Mouse (Mus musculus) limb, embryonic 15.5 days (tissue): ENCODE results near the gene Lrriq1. TPM values are rescaled to one million over a fixed set of nuclear protein-coding genes. Genes with fewer than 3 reads are reported as not detected.

ENCODE experiments used
- ATAC-seq: fragments of 200-750 bp; cut with Nextera tagmentation; 2 replicates; pipeline ENCODE4 v1.8.0; 2017; ENCODE audit warnings: low read depth, moderate TSS enrichment; ENCODE audit not compliant: insufficient number of reproducible peaks, low FRiP score, low TSS enrichment
- H3K27ac ChIP-seq: fragments of 300-500 bp; sonication (generic); 2 replicates; pipeline ENCODE4 v1.5.1; 2015; ENCODE audit warnings: moderate library complexity, mild to moderate bottlenecking, inconsistent platforms
- H3K27me3 ChIP-seq: fragments of 300-500 bp; sonication (generic); 2 replicates; pipeline ENCODE4 v1.6.1; 2015; ENCODE audit warnings: inconsistent platforms
- H3K36me3 ChIP-seq: fragments of 300-500 bp; sonication (generic); 2 replicates; pipeline ENCODE4 v1.6.1; 2015; ENCODE audit warnings: inconsistent platforms
- H3K4me1 ChIP-seq: fragments of 300-500 bp; sonication (generic); 2 replicates; pipeline ENCODE4 v1.6.1; 2015; ENCODE audit warnings: inconsistent platforms
- H3K4me2 ChIP-seq: fragments of 300-500 bp; sonication (generic); 2 replicates; pipeline ENCODE4 v1.6.1; 2015; ENCODE audit warnings: mild to moderate bottlenecking, inconsistent platforms
- H3K4me3 ChIP-seq: fragments of 300-500 bp; sonication (generic); 2 replicates; pipeline ENCODE4 v1.5.1; 2015; ENCODE audit warnings: mild to moderate bottlenecking, inconsistent platforms
- H3K9ac ChIP-seq: fragments of 300-500 bp; sonication (generic); 2 replicates; pipeline ENCODE4 v1.6.1; 2015; ENCODE audit warnings: inconsistent platforms
- H3K9me3 ChIP-seq: fragments of 300-500 bp; sonication (generic); 2 replicates; pipeline ENCODE4 v1.6.1; 2016; ENCODE audit warnings: inconsistent platforms
- WGBS: fragments of 180-500 bp; shearing (Covaris S2); methylation state at CpG from one replicate; pipeline ENCODE4 v1.1.7; 2015; 5-methylcytosine and 5-hydroxymethylcytosine counted together
- polyA plus RNA-seq: library from polyadenylated mRNA; unstranded; fragments of >200 nt; fragmentation: Nextera tagmentation; extraction: Ambion mirVana; gene quantifications from 2 replicates; pipeline ENCODE4 v1.2.1, GENCODE M21; 2015

Lrriq1 gene
- 0.14 and 0.18 TPM in 2 replicates for polyA plus RNA-seq

DNA sequence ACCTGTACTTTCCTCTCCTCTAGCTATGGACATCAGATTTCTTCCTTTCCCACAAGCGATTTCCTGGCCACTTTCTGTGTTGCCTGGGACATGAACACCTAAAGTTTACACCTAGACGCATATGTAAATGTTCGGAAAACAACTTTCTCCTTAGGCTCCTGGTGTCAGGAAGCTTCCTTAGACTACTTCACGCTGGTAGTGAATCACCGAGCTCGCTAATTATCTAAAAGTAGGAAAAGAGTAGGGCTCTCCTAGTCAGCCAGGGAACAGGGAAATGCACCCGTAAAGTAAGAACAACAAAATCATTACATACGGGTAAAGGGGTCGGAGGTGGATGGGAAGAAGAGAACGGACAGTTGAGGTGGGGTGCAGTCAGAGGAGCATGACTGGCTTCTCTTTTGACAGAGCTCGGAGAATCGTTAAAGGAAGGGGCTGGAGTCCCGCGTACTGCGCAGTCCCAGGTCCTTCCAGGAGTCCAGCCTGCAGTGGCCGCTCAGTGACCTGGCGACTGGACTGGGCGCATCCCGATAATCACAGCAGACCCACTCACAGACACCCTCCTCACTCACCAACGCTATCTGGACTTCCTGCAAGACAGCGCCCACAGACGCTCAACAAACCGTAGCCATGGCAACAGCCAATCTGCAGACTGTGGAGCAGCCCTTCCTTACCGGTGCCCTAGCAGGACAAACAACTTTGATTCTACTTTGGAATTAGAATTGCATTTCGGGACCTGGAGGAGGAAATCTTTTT lies at the start of gene Lrriq1:
Gene Lrriq1, minus strand, starts transcription at position 616 of the 753 bp plus-strand sequence.
- no peaks in the 10 kb centered on the region for H3K27me3 ChIP-seq
- H3K36me3 ChIP-seq = no peaks in the 10 kb centered on the region
- H3K9me3 ChIP-seq = no peaks in the 10 kb centered on the region
- WGBS = 7% methylated on average over 25 of the region's 25 CpGs
- no peak within 1 kb of the TSS for H3K27ac ChIP-seq
- peak within 1 kb of the TSS; percentile 55 for H3K4me3 ChIP-seq
- H3K4me1 ChIP-seq = no peaks in the 10 kb centered on the region
- ATAC-seq = 0 out of 2 replicates have a peak, but pooled peaks have one; percentile 61
- H3K4me2 ChIP-seq = peak within 1 kb of the TSS; percentile 81
- H3K9ac ChIP-seq = 0 out of 2 replicates have a peak within 1 kb of the TSS, but pooled peaks have one; percentile 10

DNA sequence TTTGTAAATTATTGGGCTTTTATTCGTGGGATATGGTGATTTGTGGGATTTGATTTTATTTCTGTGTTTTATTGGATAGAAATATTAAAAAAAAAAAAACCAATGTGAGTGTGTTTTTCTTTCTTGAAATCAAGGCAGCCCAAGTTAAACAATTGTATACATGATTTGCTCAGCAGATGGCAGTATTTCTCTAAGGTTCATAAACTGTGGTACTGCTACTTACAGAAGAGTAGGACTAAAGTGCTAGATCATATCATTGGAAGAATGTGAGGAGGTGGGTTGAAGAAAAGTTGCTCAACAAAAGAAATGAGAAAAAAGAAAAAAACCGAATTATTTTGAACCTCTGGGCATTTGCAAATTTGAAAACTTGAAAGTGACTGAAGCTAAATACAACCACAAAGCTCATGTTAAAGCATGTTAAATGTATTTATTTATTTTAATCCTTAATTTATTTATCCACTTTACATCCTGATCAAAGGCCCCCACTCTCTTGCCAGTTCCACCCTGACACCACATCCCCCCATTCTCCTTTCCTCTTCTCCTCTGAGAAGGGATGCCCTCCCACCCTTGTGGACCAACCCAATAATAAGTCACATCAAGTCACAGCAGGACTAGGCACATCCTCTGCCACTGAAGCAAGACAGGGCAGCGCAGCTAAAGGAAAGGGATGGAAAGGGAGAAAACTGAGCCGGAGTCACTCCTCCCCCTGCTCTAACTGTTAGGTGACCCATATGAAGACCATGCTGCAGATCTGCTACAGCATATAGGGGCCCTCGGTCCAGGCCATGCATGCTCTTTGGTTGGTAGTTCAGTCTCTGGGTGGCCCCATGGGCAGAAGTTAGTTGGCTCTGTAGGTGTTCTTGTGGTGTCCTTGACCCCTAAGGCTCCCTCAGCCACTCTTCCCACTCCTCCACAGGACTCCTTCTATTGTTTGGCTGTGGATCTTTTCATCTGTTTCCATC lies 18.0 kb upstream of the Lrriq1 start:
- Histone ChIP-seq H3K4me1 (no peaks in the 10 kb centered on the region), H3K36me3 (no peaks in the 10 kb centered on the region), H3K9ac (no peak overlapping the region), H3K4me3 (no peak overlapping the region), H3K9me3 (no peaks in the 10 kb centered on the region), H3K27ac (no peak overlapping the region), H3K4me2 (no peak overlapping the region), H3K27me3 (no peaks in the 10 kb centered on the region)
- ATAC-seq = no peak
- WGBS = 46% methylated on average over 5 of the region's 5 CpGs

DNA sequence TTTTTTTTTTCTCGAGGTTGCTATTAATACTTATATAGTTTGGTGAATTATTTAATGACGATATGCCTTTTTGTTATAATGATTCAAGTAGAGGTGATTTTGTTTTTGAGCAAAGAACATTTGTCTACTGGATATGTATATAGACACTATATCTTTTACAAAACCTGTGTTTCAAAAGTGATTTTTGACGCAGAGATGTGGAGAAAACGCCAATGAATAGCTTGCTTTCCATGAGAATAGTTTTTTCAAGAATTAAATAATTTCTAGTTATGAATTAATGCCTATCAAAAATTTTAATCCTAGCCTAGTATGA lies 294 bp upstream of the Lrriq1 start:
- WGBS = 23% methylated on average over 4 of the region's 4 CpGs
- no peak for ATAC-seq
- Histone ChIP-seq H3K36me3 (no peaks in the 10 kb centered on the region), H3K4me2 (no peak overlapping the region; the same call in 1 of the 2 replicates), H3K4me3 (no peak overlapping the region), H3K9ac (no peak overlapping the region), H3K4me1 (no peaks in the 10 kb centered on the region), H3K27me3 (no peaks in the 10 kb centered on the region), H3K9me3 (no peaks in the 10 kb centered on the region), H3K27ac (no peak overlapping the region)

DNA sequence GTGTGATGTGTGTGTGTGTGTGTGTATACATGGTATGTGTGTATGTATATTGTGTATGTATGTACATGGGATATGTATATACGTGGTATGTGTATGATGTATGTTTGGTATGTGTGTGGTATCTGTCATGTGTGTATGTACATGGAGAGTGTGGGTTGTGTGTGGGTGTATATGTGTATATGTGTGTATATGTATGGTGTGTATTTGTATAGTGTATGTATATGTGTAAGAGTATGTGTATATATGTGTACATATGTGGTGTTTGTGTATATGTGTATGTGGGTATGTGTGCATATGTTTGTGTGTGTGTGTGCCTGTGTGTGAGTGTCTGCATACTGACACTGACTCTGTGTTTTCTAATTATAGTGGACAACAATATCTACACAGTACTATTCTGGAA lies 9.5 kb downstream of the Lrriq1 start:
- 88% methylated on average over 1 of the region's 1 CpGs for WGBS
- H3K9ac ChIP-seq = no peak overlapping the region
- H3K9me3 ChIP-seq = no peaks in the 10 kb centered on the region
- H3K4me3 ChIP-seq = no peak overlapping the region
- ATAC-seq = no peak
- H3K4me2 ChIP-seq = no peak overlapping the region
- H3K36me3 ChIP-seq = no peaks in the 10 kb centered on the region
- H3K4me1 ChIP-seq = no peaks in the 10 kb centered on the region
- H3K27ac ChIP-seq = no peak overlapping the region
- no peaks in the 10 kb centered on the region for H3K27me3 ChIP-seq

DNA sequence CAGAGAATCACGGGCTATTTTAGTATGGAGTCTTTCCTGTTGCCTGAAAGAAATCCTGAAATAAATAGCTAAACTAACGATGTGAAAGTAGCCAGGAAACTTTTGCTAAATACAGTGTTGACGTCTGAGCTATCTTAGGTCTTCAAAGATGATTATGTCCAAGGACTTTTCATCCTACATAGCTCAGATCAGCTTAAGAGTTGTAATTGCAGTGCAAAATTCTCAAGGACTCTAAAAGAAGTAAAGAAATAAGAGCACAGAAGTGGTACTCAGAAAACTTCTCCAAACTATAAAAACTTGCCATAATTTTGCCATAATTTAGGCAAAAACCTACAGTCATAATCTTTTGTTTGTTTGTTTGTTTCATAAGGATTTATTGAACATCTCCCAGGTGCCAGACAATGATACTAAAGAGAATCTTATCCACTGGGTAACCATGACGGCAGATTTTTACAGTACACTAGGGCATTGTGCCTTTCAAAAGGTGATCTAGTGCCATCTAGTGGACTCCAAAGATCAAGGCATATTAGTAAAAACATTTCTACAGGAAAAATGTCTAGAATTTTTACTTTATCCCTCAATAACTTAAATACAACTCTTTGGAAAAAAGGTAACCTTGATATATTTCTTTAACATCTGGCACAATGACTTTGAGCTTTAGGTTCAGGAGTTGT lies 41.3 kb downstream of the Lrriq1 start:
- Histone ChIP-seq H3K9ac (no peak overlapping the region), H3K4me3 (no peak overlapping the region), H3K27me3 (no peaks in the 10 kb centered on the region), H3K4me2 (no peak overlapping the region), H3K36me3 (no peaks in the 10 kb centered on the region), H3K9me3 (no peaks in the 10 kb centered on the region), H3K4me1 (no peaks in the 10 kb centered on the region), H3K27ac (no peak overlapping the region)
- ATAC-seq = no peak
- WGBS = 45% methylated on average over 4 of the region's 4 CpGs

DNA sequence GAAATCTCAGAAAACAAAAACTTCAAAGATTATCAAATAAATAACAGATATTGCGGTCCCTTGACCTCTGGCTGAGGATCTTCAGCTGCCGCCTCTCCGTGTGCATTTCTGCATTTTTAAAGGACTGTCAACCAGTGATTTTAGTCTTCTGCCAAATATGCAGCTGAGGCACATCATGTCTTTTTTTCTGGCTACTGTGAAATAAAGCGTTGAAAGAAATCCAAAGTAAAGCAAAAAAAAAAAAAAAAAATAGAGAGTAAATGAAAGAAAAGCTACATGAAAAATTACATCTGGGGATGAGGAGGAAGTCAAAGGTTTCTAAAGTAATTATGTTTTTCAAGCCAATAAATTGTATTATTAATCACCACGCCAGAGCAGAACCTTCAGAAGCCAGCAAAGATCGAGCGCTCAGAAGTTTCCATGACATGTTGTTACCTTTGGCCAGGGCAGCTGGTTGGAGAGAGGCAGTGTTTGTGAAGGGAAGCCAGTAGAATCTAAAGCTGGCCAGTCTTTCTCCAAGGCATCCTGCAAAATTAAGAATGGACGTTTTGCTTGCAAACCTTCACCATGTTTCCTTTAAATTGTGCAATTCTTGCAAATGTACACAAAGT lies 90.2 kb downstream of the Lrriq1 start:
- Histone ChIP-seq H3K27me3 (no peaks in the 10 kb centered on the region), H3K4me1 (no peaks in the 10 kb centered on the region), H3K9me3 (no peaks in the 10 kb centered on the region), H3K9ac (no peak overlapping the region), H3K27ac (no peak overlapping the region), H3K4me2 (no peak overlapping the region), H3K36me3 (no peaks in the 10 kb centered on the region), H3K4me3 (no peak overlapping the region)
- 56% methylated on average over 8 of the region's 8 CpGs for WGBS
- no peak for ATAC-seq

DNA sequence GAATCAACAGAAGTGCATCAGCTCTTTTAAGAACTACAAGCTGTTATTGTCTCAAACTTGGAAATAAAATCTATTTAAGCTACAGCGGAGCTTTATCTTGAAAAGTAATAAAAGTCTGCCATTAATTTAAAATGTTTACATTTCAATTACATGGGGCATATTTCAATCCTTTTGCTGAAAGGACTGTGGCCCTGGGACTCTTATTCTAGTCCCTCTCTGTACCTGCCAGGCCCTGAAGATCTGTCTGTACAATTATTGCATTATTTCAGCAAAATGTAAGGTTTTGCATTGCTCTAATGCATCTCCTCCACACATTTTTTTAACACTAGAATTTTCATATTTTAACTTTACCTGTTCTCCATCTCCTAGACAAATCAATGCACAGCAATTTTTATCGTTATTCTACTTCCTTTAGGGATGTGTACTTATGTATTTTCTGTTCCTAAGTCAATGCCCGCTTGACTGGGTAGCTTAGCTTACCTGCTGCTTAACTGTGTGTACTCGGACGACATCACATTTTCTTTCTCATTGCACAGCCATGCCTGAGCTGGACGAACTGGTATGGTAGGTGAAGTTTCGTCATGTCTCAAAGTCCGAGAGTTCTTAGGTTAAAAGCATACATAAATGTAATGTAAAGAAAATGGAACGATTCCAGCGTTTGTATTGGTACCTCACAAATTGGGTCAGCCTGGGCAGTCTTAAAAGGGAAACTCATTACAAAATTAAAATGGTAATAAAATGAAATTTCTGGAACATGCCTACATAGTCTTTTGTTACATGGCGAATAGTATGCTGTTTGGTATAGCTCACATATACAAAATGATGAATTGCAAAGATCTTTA lies 91.0 kb downstream of the Lrriq1 start:
- Histone ChIP-seq H3K4me3 (no peak overlapping the region), H3K27me3 (no peaks in the 10 kb centered on the region), H3K9me3 (no peaks in the 10 kb centered on the region), H3K9ac (no peak overlapping the region), H3K4me1 (no peaks in the 10 kb centered on the region), H3K36me3 (no peaks in the 10 kb centered on the region), H3K27ac (no peak overlapping the region), H3K4me2 (no peak overlapping the region)
- ATAC-seq = no peak
- WGBS = 62% methylated on average over 11 of the region's 11 CpGs

DNA sequence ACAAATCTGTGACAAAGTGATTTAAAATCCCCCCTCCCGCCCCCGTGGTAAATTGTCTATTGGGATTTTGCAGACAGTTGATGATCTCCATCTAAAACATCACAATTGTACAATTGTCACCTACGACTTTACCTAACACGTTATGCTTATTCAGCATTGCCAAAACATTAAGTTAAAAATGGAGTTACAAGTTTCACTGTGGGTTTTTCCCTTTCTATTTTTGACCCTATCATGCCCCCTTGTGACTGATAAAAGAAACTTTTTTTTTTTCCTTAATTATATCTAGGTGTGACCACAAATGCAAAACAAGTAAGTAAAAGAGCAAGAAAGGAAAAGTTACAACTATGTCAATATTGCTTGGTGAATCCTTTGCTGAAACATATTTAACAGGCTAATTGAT lies 93.6 kb downstream of the Lrriq1 start:
- H3K27ac ChIP-seq = no peak overlapping the region
- no peaks in the 10 kb centered on the region for H3K27me3 ChIP-seq
- ATAC-seq = no peak
- no peaks in the 10 kb centered on the region for H3K36me3 ChIP-seq
- no peaks in the 10 kb centered on the region for H3K9me3 ChIP-seq
- WGBS = 59% methylated on average over 4 of the region's 4 CpGs
- no peak overlapping the region for H3K4me2 ChIP-seq
- H3K9ac ChIP-seq = no peak overlapping the region
- no peaks in the 10 kb centered on the region for H3K4me1 ChIP-seq
- no peak overlapping the region for H3K4me3 ChIP-seq

DNA sequence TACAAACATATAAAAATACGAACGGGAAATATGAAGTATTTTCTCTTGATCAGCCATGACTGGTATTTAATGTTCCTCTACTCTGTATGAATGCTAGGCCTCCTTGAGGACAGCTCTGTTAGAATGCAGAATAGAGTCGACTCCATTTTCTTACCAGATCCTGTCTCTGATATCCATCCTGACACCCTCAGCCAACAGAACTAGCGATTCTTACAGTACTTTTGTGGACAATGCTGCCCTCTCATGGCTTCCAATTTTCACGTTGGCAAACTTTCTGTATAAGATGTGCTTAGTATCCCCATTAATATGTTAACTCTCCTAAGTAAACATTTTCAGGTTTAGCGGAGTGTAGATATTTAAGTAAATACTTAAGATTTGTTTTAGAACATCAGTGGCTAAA lies 94.6 kb downstream of the Lrriq1 start:
- Histone ChIP-seq H3K36me3 (no peaks in the 10 kb centered on the region), H3K4me3 (no peak overlapping the region), H3K4me1 (no peaks in the 10 kb centered on the region), H3K9ac (no peak overlapping the region), H3K4me2 (no peak overlapping the region), H3K27ac (no peak overlapping the region), H3K9me3 (no peaks in the 10 kb centered on the region), H3K27me3 (no peaks in the 10 kb centered on the region)
- WGBS = 36% methylated on average over 6 of the region's 6 CpGs
- no peak for ATAC-seq

DNA sequence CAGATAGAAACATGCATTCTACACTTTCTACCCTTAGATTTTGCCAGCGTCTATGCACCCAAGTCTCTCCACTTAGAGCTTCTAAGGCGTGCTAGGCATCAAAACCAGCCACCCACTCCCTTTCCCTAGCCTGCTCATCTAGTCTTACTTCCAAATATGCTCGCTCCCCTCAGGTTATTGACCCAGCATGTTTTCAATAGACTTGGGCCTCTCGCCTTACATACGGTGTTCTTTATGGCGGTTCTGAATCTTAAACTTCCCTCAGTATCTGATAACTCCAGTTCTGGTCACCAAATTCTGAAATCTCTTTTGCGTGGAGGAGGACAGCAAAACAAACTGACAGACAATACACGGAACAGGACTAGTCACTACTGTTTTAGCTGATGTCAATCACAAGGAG lies 95.5 kb downstream of the Lrriq1 start:
- H3K9ac ChIP-seq = no peak overlapping the region
- no peaks in the 10 kb centered on the region for H3K9me3 ChIP-seq
- WGBS = 66% methylated on average over 8 of the region's 8 CpGs
- no peak overlapping the region for H3K27ac ChIP-seq
- H3K4me1 ChIP-seq = no peaks in the 10 kb centered on the region
- H3K36me3 ChIP-seq = no peaks in the 10 kb centered on the region
- no peaks in the 10 kb centered on the region for H3K27me3 ChIP-seq
- no peak overlapping the region for H3K4me3 ChIP-seq
- no peak for ATAC-seq
- no peak overlapping the region for H3K4me2 ChIP-seq

DNA sequence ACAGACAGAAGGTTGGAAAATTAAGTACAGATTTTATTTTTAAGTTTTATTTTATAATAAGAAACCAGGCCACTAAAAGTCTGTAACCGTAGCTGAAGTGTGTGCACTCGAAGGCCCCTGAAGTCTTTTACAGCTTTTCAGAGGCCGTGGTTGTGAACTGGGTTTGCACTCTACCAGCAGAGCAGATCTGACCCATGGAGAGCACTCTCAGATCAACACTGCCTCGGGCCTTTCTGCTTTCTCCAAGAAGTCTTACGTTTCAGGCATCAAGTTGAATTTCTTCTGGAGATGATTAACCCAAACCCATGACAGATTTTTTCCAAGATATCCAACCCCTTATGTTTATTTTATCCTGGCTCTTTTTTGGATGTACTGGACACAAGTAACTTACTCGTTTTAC lies 121.5 kb downstream of the Lrriq1 start:
- no peak overlapping the region for H3K4me2 ChIP-seq
- no peak for ATAC-seq
- H3K27ac ChIP-seq = no peak overlapping the region
- H3K9me3 ChIP-seq = no peaks in the 10 kb centered on the region
- no peak overlapping the region for H3K9ac ChIP-seq
- no peak overlapping the region for H3K4me3 ChIP-seq
- no peaks in the 10 kb centered on the region for H3K36me3 ChIP-seq
- H3K27me3 ChIP-seq = no peaks in the 10 kb centered on the region
- no peaks in the 10 kb centered on the region for H3K4me1 ChIP-seq
- 42% methylated on average over 6 of the region's 6 CpGs for WGBS
